Mouse (Mus musculus): Measurements from ENCODE around the gene Tpgs1.

Tpgs1 gene

GRCm38 (mm10) chr10:79668076-79668475, 1.1 kb upstream of the Tpgs1 start:
- no peak for DNase-seq (ENCODE audit: low read depth, low spot score)

GRCm38 (mm10) chr10:79669576-79670057, 448 bp downstream of the Tpgs1 start:
- DNase-seq (ENCODE audit: low read depth, low spot score), result peak; percentile 43

GRCm38 (mm10) chr10:79670071-79670888, 1.1 kb downstream of the Tpgs1 start:
- DNase-seq (ENCODE audit: low read depth, low spot score), result no peak

GRCm38 (mm10) chr10:79671396-79672087, 2.4 kb downstream of the Tpgs1 start:
- no peak for DNase-seq (ENCODE audit: low read depth, low spot score)

GRCm38 (mm10) chr10:79672088-79672455, 2.9 kb downstream of the Tpgs1 start:
- no peak for DNase-seq (ENCODE audit: low read depth, low spot score)

- DNase-seq (ENCODE audit: low read depth, low spot score), result no peak
These were observed 3.9 kb downstream of the Tpgs1 start for GRCm38 (mm10) chr10:79673054-79673453.

- no peak for DNase-seq (ENCODE audit: low read depth, low spot score)
These were observed 6.3 kb downstream of the Tpgs1 start for GRCm38 (mm10) chr10:79675346-79676035.

GRCm38 (mm10) chr10:79680606-79681495, 11.7 kb downstream of the Tpgs1 start:
- DNase-seq (ENCODE audit: low read depth, low spot score), result no peak

- DNase-seq (ENCODE audit: low read depth, low spot score), result peak; percentile 99
These were observed 12.5 kb downstream of the Tpgs1 start, which contains the start of gene Cdc34 for GRCm38 (mm10) chr10:79681591-79682245. Gene Cdc34 (plus strand): TSS chr10:79682195.

- no peak for DNase-seq (ENCODE audit: low read depth, low spot score)
These were observed 13.4 kb downstream of the Tpgs1 start for GRCm38 (mm10) chr10:79682551-79682915.

GRCm38 (mm10) chr10:79682916-79683582, 13.9 kb downstream of the Tpgs1 start:
- DNase-seq (ENCODE audit: low read depth, low spot score), result no peak

GRCm38 (mm10) chr10:79683726-79684640, 14.8 kb downstream of the Tpgs1 start:
- no peak for DNase-seq (ENCODE audit: low read depth, low spot score)

GRCm38 (mm10) chr10:79684770-79685600, 15.8 kb downstream of the Tpgs1 start:
- DNase-seq (ENCODE audit: low read depth, low spot score), result no peak

GRCm38 (mm10) chr10:79686219-79686618, 17.1 kb downstream of the Tpgs1 start:
- DNase-seq (ENCODE audit: low read depth, low spot score), result no peak

- DNase-seq (ENCODE audit: low read depth, low spot score), result no peak
These were observed 17.5 kb downstream of the Tpgs1 start for GRCm38 (mm10) chr10:79686691-79687090.

- no peak for DNase-seq (ENCODE audit: low read depth, low spot score)
These were observed 18.3 kb downstream of the Tpgs1 start for GRCm38 (mm10) chr10:79687513-79687912.

- no peak for DNase-seq (ENCODE audit: low read depth, low spot score)
These were observed 19.6 kb downstream of the Tpgs1 start, which contains the start of gene Gzmm for GRCm38 (mm10) chr10:79688720-79689119. Gene Gzmm (plus strand): TSS chr10:79689020.

- DNase-seq (ENCODE audit: low read depth, low spot score), result no peak
These were observed 20.0 kb downstream of the Tpgs1 start for GRCm38 (mm10) chr10:79689178-79689577.
